Mouse (Mus musculus) kidney, postnatal 36 days (tissue): Measurements from ENCODE around the gene Pdpr.
"Not testable (repeated sequence)": the region's sequence is repeated elsewhere in the genome, so short reads cannot be mapped to it uniquely, and the experiment has no call there.

ENCODE experiments used
- DNase-seq, 2 experiments: peaks; one replicate each; pipeline ENCODE4 v3.0.0; 2021 to 2022; ENCODE audit warnings: mixed read lengths in 2 of 2

Pdpr gene

DNA sequence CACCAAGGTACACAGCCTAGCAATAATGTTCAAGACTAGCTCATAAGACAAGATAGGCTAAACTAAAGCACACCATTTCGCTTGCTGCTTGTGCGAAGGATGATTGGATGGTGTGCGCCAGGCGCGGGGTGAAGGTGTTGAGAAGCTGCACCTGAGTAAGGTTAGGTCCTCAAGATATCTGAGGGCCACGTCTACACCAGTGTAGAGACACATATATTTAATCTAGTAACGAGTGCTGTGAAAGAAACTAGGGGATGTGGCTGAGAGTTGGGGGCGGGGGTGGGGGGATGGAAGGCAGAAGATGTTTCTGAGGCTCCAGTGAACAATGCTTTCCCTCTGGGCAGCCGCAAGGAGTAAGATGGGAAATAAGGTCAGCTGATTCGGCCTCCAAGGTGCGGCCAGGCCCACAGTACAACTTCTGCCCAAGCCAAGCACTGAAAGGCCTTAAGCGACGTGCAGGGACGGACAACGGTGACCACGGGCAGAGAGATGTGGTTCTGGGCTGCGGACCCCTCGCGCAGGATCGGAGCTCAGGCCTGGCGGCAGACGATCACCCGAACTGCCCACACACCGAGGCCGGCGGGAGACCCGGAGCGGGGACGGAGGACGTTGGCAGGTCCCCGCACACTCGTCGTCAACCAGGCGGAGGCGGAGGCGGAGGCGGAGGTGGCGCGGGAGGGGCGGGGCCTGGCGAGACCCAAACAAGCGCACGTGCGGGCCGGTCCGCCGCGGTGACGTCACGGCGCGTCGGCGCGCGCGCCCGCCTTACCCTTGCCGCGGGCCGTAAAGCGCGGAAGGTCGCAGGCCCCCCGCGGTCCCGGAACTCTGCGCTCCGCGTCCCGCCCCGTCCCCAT is at the start of gene Pdpr:
Gene Pdpr, plus strand, starts transcription at position 766 of the 854 bp plus-strand sequence.
- DNase-seq = peak; percentile 95 to 98

DNA sequence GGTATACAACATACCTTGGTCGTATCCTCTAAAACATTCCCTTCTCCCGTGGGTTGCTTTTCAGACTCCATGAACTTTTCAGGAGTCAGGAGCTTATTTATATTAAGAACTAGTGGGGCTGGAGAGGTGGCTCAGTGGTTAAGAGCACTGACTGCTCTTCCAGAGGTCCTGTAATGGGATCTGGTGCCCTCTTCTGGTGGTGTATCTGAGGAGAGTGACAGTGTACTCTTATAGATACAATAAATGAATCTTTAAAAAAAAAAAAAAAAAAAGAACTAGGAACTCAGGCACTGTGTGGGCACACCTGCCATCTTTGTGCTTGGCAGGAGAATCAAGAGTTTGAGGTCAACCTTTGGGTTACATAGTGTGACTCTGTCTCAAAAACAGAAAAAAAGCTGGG is 45.7 kb upstream of the Pdpr start:
- DNase-seq = peak; percentile 5 to 39

DNA sequence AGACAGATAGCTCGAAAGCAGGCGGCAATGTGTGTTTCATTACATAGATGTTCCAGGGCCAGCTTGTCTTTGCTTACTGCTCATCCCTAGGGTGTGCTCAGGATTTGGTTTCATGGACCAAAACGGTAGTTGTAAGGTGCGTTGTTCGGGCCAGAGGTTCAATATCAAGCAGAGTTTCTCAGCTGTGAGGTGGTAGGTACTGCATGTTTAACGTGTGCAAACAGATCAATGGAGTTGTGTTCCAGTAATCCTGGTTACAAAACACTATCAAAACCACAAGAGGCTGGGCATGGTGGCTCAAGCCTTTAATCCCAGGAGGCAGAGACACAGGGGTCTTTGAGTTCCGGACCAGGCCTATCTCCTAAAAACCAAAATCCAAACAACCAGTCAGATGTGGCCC is 45.3 kb upstream of the Pdpr start:
- no peak for DNase-seq

DNA sequence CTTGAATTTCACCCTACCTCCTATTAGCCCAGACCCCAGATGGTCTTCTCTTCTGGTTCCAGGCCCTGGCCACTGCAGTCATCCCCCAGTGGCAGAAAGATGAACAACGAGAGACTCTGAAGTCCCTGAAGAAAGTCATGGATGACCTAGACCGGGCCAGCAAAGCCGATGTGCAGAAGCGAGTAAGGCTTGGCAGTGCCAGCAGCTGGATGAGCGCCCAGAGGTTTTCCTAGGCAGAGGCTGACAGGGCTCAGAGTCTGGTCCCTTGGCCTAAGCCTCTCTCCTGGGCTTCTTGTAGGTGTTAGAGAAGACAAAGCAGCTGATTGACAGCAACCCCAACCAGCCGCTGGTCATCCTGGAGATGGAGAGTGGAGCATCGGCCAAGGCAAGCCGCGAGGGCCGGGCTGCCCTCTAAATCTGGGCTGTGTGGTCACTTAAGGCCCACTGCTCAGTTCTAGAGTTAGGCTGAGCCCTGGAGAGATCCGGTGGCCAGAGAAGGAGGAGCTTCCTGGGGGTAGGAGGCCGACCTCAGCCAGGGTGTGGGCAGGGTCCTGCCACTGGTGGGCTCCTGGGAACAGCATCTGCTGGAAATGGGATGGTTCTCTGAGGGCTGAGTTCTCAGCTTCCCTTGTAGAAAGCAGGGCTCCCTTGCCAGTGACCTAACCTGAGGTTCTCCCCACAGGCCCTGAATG is 40.5 kb upstream of the Pdpr start:
- DNase-seq = peak in 1 of 2 experiments; percentile 27

DNA sequence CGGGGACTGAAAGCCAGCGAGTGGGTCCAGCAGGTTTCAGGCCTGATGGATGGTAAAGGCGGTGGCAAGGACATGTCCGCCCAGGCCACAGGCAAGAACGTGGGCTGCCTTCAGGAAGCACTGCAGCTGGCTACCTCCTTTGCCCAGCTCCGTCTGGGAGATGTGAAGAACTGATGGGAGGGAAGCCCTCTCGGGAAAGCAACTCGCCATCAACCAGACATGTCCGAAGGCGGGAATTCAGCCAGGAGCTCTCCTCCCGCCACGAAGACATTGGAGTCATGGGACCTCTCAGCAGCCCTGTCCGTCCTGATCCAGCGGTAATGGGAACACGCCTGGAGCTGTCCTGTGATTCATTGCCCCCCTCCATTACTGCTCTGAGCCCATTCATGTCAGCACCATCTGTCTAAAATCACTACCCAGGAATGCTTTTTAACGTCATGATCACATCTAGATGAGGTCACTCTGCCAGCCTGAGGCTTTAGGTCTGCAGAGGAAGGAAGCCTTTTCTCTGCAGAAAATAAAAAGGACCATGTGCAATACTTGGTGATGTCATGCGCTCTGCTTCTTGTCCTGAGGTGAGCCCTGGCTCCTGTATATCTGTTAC is 39.3 kb upstream of the Pdpr start:
- no peak for DNase-seq

DNA sequence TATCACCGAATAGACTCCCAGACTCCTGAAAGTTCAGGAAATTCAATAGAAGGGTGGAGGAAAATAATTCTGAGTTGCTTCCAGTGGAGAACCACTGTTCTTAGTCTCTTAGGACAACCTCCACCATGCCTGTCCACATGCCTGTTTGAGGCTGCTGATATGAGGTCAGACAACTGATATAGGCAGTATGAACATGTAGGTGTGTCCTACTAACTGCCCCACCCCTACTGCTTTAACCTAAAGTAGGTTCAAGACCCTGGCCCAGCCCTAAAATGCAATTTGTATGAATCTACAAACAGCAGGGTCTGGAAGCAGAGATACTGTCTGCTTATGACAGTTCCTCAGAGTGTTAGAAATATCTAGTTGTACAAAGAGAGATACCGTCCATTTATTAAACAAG is 38.8 kb upstream of the Pdpr start:
- no peak for DNase-seq

DNA sequence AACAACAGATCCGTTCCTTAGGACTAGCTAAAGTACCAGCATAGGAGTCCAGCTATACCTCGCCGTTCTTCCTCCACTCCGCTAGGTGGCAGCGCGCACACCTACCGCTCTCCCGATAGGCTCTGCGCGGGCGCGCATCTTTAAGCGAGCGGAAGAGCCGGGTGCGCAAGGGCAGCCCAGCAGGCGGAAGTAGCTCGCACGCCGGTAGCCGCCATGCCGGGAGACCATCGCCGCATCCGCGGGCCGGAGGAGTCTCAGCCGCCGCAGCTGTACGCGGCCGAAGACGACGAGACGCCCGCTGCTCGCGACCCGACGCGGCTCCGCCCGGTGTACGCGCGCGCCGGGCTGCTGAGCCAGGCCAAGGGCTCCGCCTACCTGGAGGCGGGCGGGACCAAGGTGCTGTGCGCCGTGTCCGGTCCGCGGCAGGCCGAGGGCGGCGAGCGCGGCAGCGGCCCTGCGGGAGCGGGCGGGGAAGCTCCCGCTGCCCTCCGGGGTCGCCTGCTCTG is 38.2 kb upstream of the Pdpr start, which contains the start of gene Exosc6:
Gene Exosc6, plus strand, starts transcription at position 182 of the 506 bp plus-strand sequence.
- peak; percentile 91 to 94 for DNase-seq

DNA sequence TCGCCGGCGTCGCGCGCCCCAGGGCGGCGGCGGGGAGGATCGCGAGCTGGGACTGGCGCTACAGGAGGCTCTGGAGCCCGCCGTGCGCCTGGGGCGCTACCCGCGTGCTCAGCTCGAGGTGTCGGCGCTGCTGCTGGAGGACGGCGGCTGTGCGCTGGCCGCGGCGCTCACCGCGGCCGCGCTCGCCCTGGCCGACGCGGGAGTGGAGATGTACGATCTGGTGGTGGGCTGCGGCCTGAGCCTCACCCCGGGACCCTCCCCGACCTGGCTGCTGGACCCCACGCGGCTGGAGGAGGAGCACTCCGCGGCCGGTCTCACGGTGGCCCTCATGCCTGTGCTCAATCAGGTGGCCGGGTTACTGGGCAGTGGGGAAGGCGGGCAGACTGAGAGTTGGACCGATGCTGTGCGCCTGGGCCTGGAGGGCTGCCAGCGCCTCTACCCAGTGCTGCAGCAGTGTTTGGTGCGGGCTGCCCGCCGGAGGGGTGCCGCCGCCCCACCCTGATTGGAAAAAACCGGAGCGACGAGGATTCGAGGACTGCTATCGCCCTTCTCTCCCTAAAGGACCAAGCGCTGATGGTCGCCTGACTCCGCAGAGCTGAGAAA is 37.6 kb upstream of the Pdpr start:
- peak; percentile 56 to 73 for DNase-seq

DNA sequence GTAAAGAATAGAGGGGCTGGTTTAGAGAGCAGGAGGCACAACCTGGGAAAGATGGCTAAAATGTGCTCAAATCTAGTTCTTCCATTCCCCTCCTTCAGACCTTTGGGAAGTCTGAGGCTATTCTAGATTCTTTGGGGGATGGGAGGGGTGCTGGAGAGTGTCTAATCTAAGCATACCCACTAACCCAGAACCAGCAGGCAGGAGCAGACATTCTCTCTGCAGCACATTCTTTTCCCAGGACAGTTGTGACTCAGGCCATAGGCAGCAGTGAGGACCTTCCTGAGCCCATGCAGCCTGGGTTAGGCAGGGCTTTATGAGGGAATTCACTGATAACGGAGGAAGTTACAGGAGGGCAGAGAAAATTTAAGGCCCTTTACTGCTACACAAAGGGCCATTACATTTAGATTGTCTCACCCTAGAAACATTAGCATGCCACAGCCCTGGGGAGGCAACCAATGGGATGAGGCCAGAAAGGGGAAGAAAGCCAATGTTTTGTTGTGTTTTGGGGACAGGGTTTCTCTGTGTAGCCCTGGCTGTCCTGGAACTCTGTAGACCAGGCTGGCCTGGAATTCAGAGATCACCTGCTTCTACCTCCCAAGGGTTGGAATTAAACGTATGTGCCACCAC is 35.4 kb upstream of the Pdpr start:
- no peak for DNase-seq

DNA sequence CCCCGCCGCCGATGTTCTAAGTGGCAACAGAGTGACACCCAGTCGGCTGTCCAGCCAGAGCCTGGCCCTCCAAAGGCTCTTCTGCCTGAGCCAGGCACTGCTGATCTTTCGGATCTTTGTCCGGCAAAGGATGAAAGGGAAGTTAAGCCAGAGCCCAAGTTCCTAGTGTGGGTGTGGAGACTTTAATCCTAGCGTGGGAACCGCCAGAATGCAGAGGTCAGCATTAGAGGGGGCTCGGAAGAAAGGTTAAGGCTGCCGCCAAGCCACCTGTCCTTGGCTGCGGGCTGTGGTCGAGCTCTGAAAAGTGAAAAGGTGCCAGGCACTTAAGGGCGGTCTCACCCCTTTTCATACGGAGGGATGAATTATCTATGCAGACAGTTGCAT is 32.8 kb upstream of the Pdpr start:
- DNase-seq = no peak

DNA sequence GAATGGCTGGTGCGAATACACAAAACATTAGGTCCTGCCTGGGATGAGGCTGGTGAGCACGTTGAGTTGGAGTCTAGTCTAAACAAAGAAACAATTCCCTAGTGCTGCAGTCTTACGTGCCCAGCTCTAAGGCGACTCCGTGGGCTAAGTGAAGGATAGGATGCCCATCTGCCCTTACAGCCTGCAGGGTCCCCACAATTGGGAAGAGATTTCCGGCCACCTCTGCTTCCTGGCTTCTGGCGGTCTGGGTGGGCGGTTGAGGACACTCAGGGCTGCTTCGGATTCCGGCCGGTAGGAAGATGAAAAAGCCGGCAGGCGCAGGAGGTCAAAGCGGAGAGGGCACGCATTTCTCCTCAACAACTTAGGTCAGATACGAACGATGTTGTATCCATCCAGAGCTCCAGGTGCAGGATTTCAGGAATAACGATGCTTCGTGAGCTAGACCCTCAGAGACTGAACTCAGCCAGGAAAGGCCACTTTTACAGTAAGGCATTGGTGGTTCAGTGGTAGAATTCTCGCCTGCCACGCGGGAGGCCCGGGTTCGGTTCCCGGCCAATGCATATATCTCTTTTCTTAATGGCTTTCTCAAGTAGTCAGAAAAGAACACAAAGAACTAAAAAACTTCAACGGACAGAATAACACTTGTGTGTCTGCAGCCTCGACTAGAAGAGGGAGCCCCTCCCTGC is 32.2 kb upstream of the Pdpr start:
- peak; percentile 80 to 88 for DNase-seq

DNA sequence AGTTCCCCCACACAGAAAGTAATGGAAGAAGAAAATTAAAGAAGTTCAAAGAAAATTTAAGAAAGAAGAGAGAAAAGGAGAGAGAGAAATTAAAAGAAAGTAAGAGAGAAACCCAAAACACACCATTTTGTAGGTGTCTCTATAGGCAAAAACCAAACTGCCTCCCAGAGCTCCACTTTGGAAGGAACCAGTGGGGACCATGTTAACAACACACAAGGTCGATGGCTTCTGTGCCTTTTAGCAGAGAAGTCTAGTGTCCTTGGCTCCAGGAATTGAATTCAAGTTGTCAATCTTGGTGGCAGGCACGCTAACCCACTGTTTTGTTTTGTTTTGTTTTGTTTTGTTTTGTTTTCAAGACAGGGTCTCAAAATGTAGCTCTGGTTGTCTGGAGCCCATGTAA is 31.5 kb upstream of the Pdpr start:
- no peak for DNase-seq

DNA sequence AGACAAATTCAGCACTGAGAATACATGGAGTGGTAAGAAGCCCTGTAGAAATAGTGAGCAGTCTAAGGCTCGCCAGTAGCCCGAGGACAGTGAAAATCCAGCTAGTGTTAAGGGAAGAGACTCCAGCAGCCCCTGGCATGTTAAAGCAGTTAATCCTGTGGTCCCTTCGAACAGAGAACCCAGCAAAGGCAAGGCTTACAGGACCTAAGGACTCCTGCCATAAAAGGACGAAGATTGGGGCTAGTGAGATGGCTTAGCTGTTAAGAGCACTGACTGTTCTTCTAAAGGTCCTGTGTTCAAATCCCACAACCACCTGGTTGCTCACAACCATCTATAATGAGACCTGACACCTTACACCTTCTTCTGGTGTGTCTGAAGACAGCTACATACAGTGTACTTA is 28.1 kb upstream of the Pdpr start:
- DNase-seq = no peak

DNA sequence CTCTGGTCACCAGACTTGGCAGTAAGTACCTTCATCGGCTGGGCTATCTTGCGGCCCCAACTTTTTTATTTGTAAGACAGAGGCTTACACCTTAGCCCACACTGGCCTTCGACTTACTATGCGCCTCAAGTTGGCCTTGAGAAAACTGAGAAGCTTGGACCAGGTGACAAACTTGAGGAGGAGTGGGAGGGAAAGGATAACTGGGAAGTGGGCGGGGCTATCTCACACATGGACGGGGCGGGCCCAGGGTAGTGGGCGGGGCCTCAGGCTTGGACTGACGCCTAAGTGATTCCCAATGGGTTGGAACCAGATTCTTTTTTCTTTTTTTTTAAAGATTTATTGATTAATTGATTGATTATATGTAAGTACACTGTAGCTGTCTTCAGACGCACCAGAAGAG is 27.0 kb upstream of the Pdpr start:
- peak in 1 of 2 experiments; percentile 58 for DNase-seq

DNA sequence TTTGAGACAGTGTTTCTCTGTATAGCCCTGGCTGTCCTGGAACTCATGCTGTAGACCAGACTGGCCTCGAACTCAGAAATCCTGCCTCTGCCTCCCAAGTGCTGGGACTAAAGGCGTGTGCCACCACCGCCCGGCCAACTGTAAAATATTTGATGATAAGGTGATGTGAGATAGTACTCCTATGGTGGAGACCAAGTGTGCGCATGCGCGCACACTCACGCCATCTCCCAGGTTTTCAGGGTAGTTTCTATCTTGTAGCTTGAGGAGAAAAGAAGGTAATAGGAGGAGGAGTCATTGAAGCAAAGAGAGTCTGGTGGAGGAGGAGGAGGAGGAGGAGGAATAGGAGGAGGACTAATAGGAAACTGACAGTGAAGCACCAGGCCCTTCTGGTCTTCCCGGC is 25.8 kb upstream of the Pdpr start:
- not testable (repeated sequence) for DNase-seq

DNA sequence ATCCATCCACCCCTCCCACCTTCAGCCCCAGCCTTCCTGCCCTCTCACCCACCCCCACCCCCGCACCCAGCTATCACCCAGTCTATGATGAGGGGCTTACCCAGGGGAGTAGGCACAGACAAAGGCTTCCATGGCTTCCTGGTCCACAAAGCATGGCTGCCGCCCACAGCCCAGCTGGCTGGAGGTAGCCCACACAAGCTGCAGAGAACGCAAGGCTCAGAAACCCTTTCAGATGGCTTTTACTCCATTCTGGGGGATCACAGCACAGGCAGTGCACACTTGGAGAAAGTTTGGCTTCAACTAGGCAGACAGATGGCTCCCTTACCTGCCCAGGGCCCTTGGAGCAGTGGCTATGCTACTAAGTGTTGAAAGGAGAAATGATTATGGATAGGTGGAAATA is 18.5 kb upstream of the Pdpr start:
- no peak for DNase-seq

DNA sequence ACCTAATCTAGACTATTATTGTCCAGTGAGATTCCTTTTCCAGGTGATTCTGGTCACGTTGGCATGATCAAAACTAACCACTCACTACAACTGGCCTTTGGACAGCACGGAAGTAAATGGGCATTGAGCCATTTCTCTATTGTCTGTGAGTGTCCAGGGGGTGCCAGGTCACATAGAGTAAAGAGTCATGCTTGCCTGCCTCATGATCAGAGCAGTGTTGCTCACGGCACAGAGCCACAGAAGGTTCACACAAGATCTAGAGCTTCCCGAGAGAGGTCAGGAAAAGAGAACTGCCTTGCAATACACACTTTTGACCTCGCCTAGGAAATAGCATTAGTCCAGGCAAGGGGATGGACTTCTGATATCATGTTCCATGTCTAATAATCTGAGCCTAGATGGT is 15.0 kb upstream of the Pdpr start:
- peak; percentile 48 to 52 for DNase-seq

DNA sequence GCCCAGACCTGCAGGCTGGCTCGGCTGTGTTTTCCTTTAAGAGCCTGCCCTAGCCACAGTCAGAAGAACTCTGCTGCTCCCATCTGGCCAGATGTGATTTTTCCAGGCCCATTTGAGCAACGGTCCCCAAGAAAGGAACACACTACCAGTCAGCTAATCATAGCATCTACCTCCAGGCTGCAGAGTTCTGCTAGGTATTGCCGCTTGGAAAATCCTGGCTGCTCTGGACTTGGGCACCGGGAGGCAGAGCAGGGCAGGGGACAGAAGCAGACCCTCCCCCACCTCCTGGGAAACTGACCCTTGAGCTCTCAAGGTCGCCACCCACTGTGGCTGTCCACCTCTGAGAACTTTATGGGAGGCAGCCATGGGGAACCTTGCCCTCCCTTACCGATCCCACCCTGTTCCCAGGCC is 14.6 kb upstream of the Pdpr start:
- DNase-seq = peak; percentile 61 to 70

DNA sequence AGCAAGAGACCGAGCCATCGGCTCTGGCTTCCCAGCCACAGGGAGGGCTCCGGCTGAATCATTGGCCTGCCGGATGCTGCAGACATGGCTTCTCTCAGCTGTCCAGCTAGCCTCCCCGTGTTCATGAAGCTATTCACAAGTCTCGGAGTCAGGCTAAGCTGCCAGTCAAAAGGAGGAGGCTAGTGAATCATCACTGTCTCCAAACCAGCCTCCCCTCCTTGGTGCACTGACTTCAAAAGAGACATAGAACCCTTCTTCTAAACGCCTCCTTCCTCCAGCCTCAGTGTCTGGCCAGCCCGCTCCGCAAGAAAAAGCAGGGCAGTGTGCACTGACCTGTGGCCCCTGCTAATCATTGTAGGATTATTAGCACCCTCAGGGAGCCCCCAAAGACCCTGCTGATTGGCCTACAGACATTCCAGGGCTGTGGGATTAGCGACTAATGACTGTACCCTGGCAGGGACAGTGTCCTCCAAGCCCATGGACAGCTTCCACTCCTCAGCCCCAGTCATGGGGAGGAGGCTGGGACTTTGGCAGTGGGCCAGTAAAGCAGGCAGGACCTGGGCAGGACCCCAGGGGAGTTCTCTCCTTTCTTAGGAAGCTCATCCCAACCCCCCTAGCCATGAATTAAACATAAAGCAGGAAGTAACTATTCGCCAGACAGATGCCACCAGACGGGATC is 12.7 kb upstream of the Pdpr start:
- peak; percentile 3 to 22 for DNase-seq

DNA sequence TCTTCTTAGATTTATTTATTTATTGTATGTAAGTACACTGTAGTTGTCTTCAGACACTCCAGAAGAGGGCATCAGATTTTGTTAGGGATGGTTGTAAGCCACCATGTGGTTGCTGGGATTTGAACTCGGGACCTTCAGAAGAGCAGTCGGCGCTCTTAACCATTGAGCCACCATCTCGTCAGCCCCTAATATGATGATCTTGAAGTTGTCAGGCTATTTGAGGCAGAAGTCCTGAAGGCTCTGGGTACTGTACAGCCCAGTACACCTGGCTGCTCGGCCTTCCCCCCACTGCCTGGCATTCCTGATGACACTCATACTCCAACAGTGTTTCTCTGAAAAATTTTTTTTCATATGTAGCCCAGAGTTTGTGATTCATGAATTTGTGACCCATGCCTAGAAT is 10.5 kb upstream of the Pdpr start:
- not testable (repeated sequence) for DNase-seq

DNA sequence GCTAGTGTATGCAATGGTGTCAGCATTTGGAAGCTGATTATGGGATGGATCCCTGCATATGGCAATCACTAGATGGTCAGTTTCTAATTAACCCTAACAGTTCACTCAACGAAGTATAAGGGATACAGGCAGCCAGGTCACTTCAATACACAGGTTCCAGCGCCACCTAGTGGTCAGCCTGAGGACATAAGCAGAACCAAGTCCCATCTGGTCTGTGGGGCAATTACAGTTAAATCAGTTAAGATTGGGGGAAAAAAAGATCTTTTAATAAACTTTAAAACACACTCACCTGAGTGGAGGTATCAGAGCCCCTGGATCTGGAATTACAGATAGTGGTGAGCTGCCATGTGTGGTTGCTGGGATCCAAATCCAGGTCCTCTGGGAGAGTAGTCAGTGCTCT is 4.3 kb upstream of the Pdpr start:
- DNase-seq = peak; percentile 57 to 88
